Mouse (Mus musculus): ENCODE data around the gene Trim69.

DNA sequence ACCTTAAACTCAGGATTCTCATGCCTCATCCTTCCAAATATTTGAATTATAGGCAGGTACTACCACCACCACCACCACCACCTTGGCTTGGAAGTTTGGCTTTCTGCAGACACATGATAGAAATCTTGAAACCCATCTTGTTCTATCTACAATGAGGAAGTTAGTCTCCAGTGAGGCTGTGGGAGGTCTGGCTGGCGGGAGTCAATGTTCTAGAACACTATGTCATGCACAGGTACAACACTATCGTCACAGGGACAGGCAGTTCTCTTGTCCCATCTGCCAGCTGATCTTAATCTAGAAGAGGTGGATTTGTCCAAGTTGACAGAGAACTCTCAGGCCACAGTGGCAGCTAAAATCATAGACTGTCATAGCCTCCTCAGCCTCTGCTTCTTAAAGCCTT lies 27.9 kb upstream of the Trim69 start:
- TF ChIP-seq CTCF (IDR thresholded peaks at IDR 0.05; ENCODE audit: control insufficient read depth, insufficient read depth, insufficient replicate concordance, low read depth, low read length) = no peak
- no peak for TF ChIP-seq POLR2A (IDR thresholded peaks at IDR 0.05; ENCODE audit: control insufficient read depth, low read depth, low read length)

All from testis, adult 2 months (tissue).